Mouse (Mus musculus) hindbrain, embryonic 13.5 days (tissue): ENCODE results near the gene Tmem260. TPM values are rescaled to one million over a fixed set of nuclear protein-coding genes. Genes with fewer than 3 reads are reported as not detected.

ENCODE experiments used
- polyA plus RNA-seq: library from polyadenylated mRNA; unstranded; fragments of >200 nt; fragmentation: Nextera tagmentation; extraction: Ambion mirVana; gene quantifications from 2 replicates; pipeline ENCODE4 v1.2.1, GENCODE M21; 2015

Gene Tmem260
- polyA plus RNA-seq, 1 experiment from 2014 or later, result 19.6 TPM

Other genes starting within 250 kb of the Tmem260 start
- 22.8 and 24.1 TPM in 2 replicates for gene Otx2, start 227.7 kb downstream of the Tmem260 start, polyA plus RNA-seq